Mouse (Mus musculus): Measurements from ENCODE around the gene Ubr4.

The Ubr4 gene

GRCm38 (mm10) chr4:139351931-139352711 lies at the start of gene Ubr4, which contains the start of the genes Mrto4 and Emc1:
Gene Ubr4, plus strand, starts transcription at chr4:139352609.
Gene Mrto4, minus strand, starts transcription at chr4:139352576.
Gene Emc1, plus strand, starts transcription at chr4:139352587.
- DNase-seq (ENCODE audit: low spot score) = peak; percentile 83

- no peak for DNase-seq (ENCODE audit: low spot score)
These were observed 46.9 kb upstream of the Ubr4 start for GRCm38 (mm10) chr4:139305521-139305920.

- DNase-seq (ENCODE audit: low spot score) = no peak
These were observed 44.5 kb upstream of the Ubr4 start for GRCm38 (mm10) chr4:139307916-139308315.

- no peak for DNase-seq (ENCODE audit: low spot score)
These were observed 42.8 kb upstream of the Ubr4 start for GRCm38 (mm10) chr4:139309651-139310050.

GRCm38 (mm10) chr4:139310171-139310898 lies 42.1 kb upstream of the Ubr4 start, which contains the start of the genes Pqlc2 and Akr7a5:
Gene Pqlc2, minus strand, starts transcription at chr4:139310708.
Gene Akr7a5, plus strand, starts transcription at chr4:139310744.
- peak; percentile 98 for DNase-seq (ENCODE audit: low spot score)

GRCm38 (mm10) chr4:139310899-139311701 lies 41.3 kb upstream of the Ubr4 start:
- DNase-seq (ENCODE audit: low spot score) = no peak

GRCm38 (mm10) chr4:139311707-139312106 lies 40.7 kb upstream of the Ubr4 start:
- DNase-seq (ENCODE audit: low spot score) = no peak

GRCm38 (mm10) chr4:139312632-139313031 lies 39.8 kb upstream of the Ubr4 start:
- no peak for DNase-seq (ENCODE audit: low spot score)

GRCm38 (mm10) chr4:139318449-139318848 lies 34.0 kb upstream of the Ubr4 start:
- DNase-seq (ENCODE audit: low spot score) = no peak

- DNase-seq (ENCODE audit: low spot score) = no peak
These were observed 32.7 kb upstream of the Ubr4 start for GRCm38 (mm10) chr4:139319740-139320139.

GRCm38 (mm10) chr4:139330605-139331004 lies 21.8 kb upstream of the Ubr4 start:
- peak; percentile 83 for DNase-seq (ENCODE audit: low spot score)

- DNase-seq (ENCODE audit: low spot score) = no peak
These were observed 17.6 kb upstream of the Ubr4 start for GRCm38 (mm10) chr4:139334631-139335295.

GRCm38 (mm10) chr4:139335507-139335906 lies 16.9 kb upstream of the Ubr4 start:
- DNase-seq (ENCODE audit: low spot score) = no peak

GRCm38 (mm10) chr4:139336822-139337483 lies 15.5 kb upstream of the Ubr4 start:
- DNase-seq (ENCODE audit: low spot score) = peak; percentile 83

GRCm38 (mm10) chr4:139338145-139338544 lies 14.3 kb upstream of the Ubr4 start:
- DNase-seq (ENCODE audit: low spot score) = no peak

- no peak for DNase-seq (ENCODE audit: low spot score)
These were observed 11.6 kb upstream of the Ubr4 start for GRCm38 (mm10) chr4:139340835-139341234.

GRCm38 (mm10) chr4:139341556-139342233 lies 10.7 kb upstream of the Ubr4 start:
- DNase-seq (ENCODE audit: low spot score) = no peak

- no peak for DNase-seq (ENCODE audit: low spot score)
These were observed 8.7 kb upstream of the Ubr4 start for GRCm38 (mm10) chr4:139343718-139344117.

- DNase-seq (ENCODE audit: low spot score) = no peak
These were observed 6.9 kb upstream of the Ubr4 start for GRCm38 (mm10) chr4:139345416-139346019.

GRCm38 (mm10) chr4:139352832-139353231 lies 423 bp downstream of the Ubr4 start:
- no peak for DNase-seq (ENCODE audit: low spot score)

Measured in spleen, adult 12 weeks (tissue).